In the genomic region with DNA sequence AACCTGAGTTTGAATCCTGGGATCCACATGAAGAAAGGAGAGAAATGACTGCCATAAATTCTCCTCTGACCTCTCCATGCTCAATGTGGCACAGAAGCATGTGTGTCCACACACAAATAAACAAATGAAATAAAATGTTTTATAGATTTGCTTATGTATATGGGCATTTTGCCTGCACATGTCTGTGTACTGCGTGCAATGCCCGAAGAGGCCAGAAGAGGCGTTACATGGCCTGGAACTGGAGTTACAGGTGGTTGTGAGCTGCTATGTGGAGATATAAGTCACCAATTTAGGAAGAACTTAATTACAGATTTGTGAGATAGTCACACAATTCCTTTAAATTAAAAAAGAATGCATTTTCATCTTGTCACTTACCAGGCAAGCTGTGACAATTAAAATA, we compare ENCODE assay signal across 32 mouse cellular contexts. TPM values are rescaled to one million over a fixed set of nuclear protein-coding genes. Genes with fewer than 3 reads are reported as not detected.
DNase-seq lines count a peak whose midpoint lies in the region; ATAC-seq and TF ChIP-seq lines count a peak whose summit lies in the region.
"Had no signal": no experiment of that assay in that cellular context is flagged by ENCODE, and none has a peak within 500 bp of the region (broad histone marks: within the 10 kb centered on the region; RNA-seq: fewer than 3 reads in every experiment).

No protein-coding gene starts in this region.

- WGBS in midbrain, postnatal 0 days = 95% methylated on average over 3 of the region's 3 CpGs
- WGBS in midbrain, embryonic 14.5 days = 92% methylated on average over 3 of the region's 3 CpGs

- H3K9ac ChIP-seq in midbrain, postnatal 0 days (replicated peaks; ENCODE audit: low read length, poor library complexity, severe bottlenecking) = no peak overlapping the region
- H3K9ac ChIP-seq in midbrain, embryonic 14.5 days (replicated peaks; ENCODE audit: low read length) = no peak overlapping the region
- H3K9ac ChIP-seq: heart, embryonic 12.5 days; hindbrain, embryonic 14.5 days; liver, embryonic 15.5 days; midbrain, embryonic 15.5 days; neural tube, embryonic 12.5 days had no signal

- TF ChIP-seq CTCF in layer of hippocampus, adult 2 months (conservative IDR thresholded peaks at IDR 0.05) = peak; percentile 22; the same call in 1 of the 2 replicates
- TF ChIP-seq CTCF in midbrain, postnatal 0 days (IDR thresholded peaks at IDR 0.05) = 0 out of 2 replicates have a peak, but pooled peaks have one; percentile 18

- no peaks in the 10 kb centered on the region for H3K27me3 ChIP-seq in midbrain, postnatal 0 days (ENCODE audit: insufficient read depth, low read length)
- no peaks in the 10 kb centered on the region for H3K27me3 ChIP-seq in midbrain, embryonic 14.5 days (ENCODE audit: control insufficient read depth, insufficient read depth, low read length)
- H3K27me3 ChIP-seq: liver, embryonic 15.5 days; midbrain, embryonic 15.5 days had no signal

- H3K4me3 ChIP-seq in layer of hippocampus, adult 2 months = no peak overlapping the region
- no peak overlapping the region for H3K4me3 ChIP-seq in midbrain, postnatal 0 days (ENCODE audit: low read depth, low read length)
- H3K4me3 ChIP-seq in midbrain, embryonic 14.5 days (replicated peaks; ENCODE audit: low read depth, low read length) = no peak overlapping the region
- H3K4me3 ChIP-seq: gastrocnemius, adult 2 months; heart, adult 2 months; heart, embryonic 12.5 days; liver, embryonic 15.5 days; megakaryocyte, embryonic 14.5 days; midbrain, embryonic 15.5 days; neural tube, embryonic 12.5 days had no signal

- ATAC-seq in midbrain, postnatal 0 days (ENCODE audit: low FRiP score) = no peak
- no peak for ATAC-seq in midbrain, embryonic 14.5 days (ENCODE audit: low FRiP score, low TSS enrichment)
- ATAC-seq: activated CD4-positive, CD25-positive, alpha-beta regulatory T cell, adult 4 months; CD4-positive, CD25-positive, alpha-beta regulatory T cell, adult 4 months; forebrain, embryonic 14.5 days; midbrain, embryonic 15.5 days had no signal

- no peak for DNase-seq in layer of hippocampus, adult 2 months (ENCODE audit: low spot score in 2 of 2)
- no peak for DNase-seq in layer of hippocampus, postnatal 14 days (ENCODE audit: low spot score in 2 of 2)
- DNase-seq in midbrain, postnatal 0 days (ENCODE audit: low spot score) = no peak
- DNase-seq in midbrain, embryonic 14.5 days = no peak
- DNase-seq in R1 (ENCODE audit: low read depth, low spot score) = peak; percentile 59
- DNase-seq in cerebellum, adult 9-10 months = no peak
- no peak for DNase-seq in cerebellum, adult 9-11 months
- DNase-seq: adrenal gland, adult 2 months; adrenal gland, postnatal 36 days; cerebellum, adult 18-20 months; cerebellum, postnatal 36 days; gastrocnemius, adult 2 months; gastrocnemius, postnatal 36 days; heart, adult 2 months; heart, postnatal 4 days; kidney, adult 2 months; kidney, postnatal 36 days; layer of hippocampus, postnatal 36 days; left cerebral cortex, postnatal 4 days; lung, postnatal 4 days; right cerebral cortex, adult 18-20 months had no signal

- H3K4me2 ChIP-seq in midbrain, postnatal 0 days (ENCODE audit: low read depth, low read length, poor library complexity, severe bottlenecking) = no peak overlapping the region
- H3K4me2 ChIP-seq in midbrain, embryonic 14.5 days (ENCODE audit: low read length) = no peak overlapping the region
- H3K4me2 ChIP-seq: heart, embryonic 12.5 days; hindbrain, embryonic 14.5 days; liver, embryonic 15.5 days; midbrain, embryonic 15.5 days; neural tube, embryonic 12.5 days had no signal

- H3K4me1 ChIP-seq in midbrain, postnatal 0 days (ENCODE audit: insufficient read depth, low read length) = peaks cover 7% of the 10 kb centered on the region
- peaks cover 8% of the 10 kb centered on the region for H3K4me1 ChIP-seq in midbrain, embryonic 14.5 days (ENCODE audit: control insufficient read depth, insufficient read depth, low read length)

- H3K36me3 ChIP-seq in midbrain, postnatal 0 days (ENCODE audit: insufficient read depth, low read length) = no peaks in the 10 kb centered on the region
- H3K36me3 ChIP-seq in midbrain, embryonic 14.5 days (ENCODE audit: control insufficient read depth, insufficient read depth, low read length) = no peaks in the 10 kb centered on the region
- H3K36me3 ChIP-seq: heart, embryonic 12.5 days; midbrain, embryonic 15.5 days had no signal

- no peaks in the 10 kb centered on the region for H3K9me3 ChIP-seq in midbrain, postnatal 0 days (ENCODE audit: low read length)
- H3K9me3 ChIP-seq in midbrain, embryonic 14.5 days (ENCODE audit: control insufficient read depth, low read length) = no peaks in the 10 kb centered on the region
- H3K9me3 ChIP-seq: heart, embryonic 12.5 days; liver, embryonic 15.5 days; midbrain, embryonic 15.5 days; neural tube, embryonic 12.5 days had no signal

- no peak overlapping the region for H3K27ac ChIP-seq in layer of hippocampus, adult 2 months
- H3K27ac ChIP-seq in midbrain, postnatal 0 days (ENCODE audit: low read depth, low read length) = no peak overlapping the region
- no peak overlapping the region for H3K27ac ChIP-seq in midbrain, embryonic 14.5 days (replicated peaks; ENCODE audit: low read depth, low read length)
- H3K27ac ChIP-seq: gastrocnemius, adult 2 months; heart, adult 2 months; hindbrain, embryonic 14.5 days; liver, embryonic 15.5 days; midbrain, embryonic 15.5 days; neural tube, embryonic 12.5 days had no signal

RNA-seq across cellular contexts. Expression of a gene that starts 2.8 kb away (rescaled TPM):
- total RNA-seq in layer of hippocampus, adult 2 months (2021) = 10 to 100 TPM; 49.0 to 50.5 TPM
- 10 to 100 TPM; 49.1 to 51.0 TPM for total RNA-seq in layer of hippocampus, postnatal 14 days (2021)
- total RNA-seq in midbrain, postnatal 0 days (2014; rRNA removed) = 27.0 and 40.8 TPM in 2 replicates
- 120 and 122 TPM in 2 replicates for polyA plus RNA-seq in midbrain, postnatal 0 days (2015; fragmentation: Nextera tagmentation; extraction: Ambion mirVana)
- polyA plus RNA-seq in midbrain, embryonic 14.5 days (2014; fragmentation: Nextera tagmentation; extraction: Ambion mirVana) = 94.1 and 96.4 TPM in 2 replicates

RNA-seq across cellular contexts. Expression of a gene that starts 18.3 kb away (rescaled TPM):
- under 1 TPM; 0.27 to 0.69 TPM for total RNA-seq in layer of hippocampus, adult 2 months (2021)
- total RNA-seq in layer of hippocampus, postnatal 14 days (2021) = under 1 TPM; 0.44 to 0.86 TPM
- total RNA-seq in midbrain, postnatal 0 days (2014; rRNA removed) = 1.0 and 2.9 TPM in 2 replicates
- 0.47 and 0.79 TPM in 2 replicates for polyA plus RNA-seq in midbrain, postnatal 0 days (2015; fragmentation: Nextera tagmentation; extraction: Ambion mirVana)
- 0.79 TPM in 1 of 2 replicates, not detected in the other for polyA plus RNA-seq in midbrain, embryonic 14.5 days (2014; fragmentation: Nextera tagmentation; extraction: Ambion mirVana)

RNA-seq across cellular contexts. Expression of a gene that starts 34.1 kb away (rescaled TPM):
- total RNA-seq in layer of hippocampus, adult 2 months (2021) = under 1 TPM in 1 of 2 experiments, not detected in 1; 0.42 TPM
- under 1 TPM; 0.12 TPM for total RNA-seq in layer of hippocampus, postnatal 14 days (2021)
- 0.22 and 2.0 TPM in 2 replicates for total RNA-seq in midbrain, postnatal 0 days (2014; rRNA removed)
- 0.29 and 0.31 TPM in 2 replicates for polyA plus RNA-seq in midbrain, postnatal 0 days (2015; fragmentation: Nextera tagmentation; extraction: Ambion mirVana)
- polyA plus RNA-seq in midbrain, embryonic 14.5 days (2014; fragmentation: Nextera tagmentation; extraction: Ambion mirVana) = 0.07 and 0.55 TPM in 2 replicates
- total RNA-seq: gastrocnemius, adult 2 months; gastrocnemius, postnatal 36 days had no signal
- polyA plus RNA-seq: CD4-positive, CD25-positive, alpha-beta regulatory T cell, adult 4 months; frontal cortex, adult 2 months; heart, adult 2 months; heart, postnatal 0 days; kidney, adult 2 months had no signal

RNA-seq across cellular contexts. Expression of a gene that starts 36.8 kb away (rescaled TPM):
- 10 to 100 TPM; 54.6 to 54.8 TPM for total RNA-seq in layer of hippocampus, adult 2 months (2021)
- 10 to 100 TPM; 57.0 to 58.0 TPM for total RNA-seq in layer of hippocampus, postnatal 14 days (2021)
- 129 and 132 TPM in 2 replicates for total RNA-seq in midbrain, postnatal 0 days (2014; rRNA removed)
- polyA plus RNA-seq in midbrain, postnatal 0 days (2015; fragmentation: Nextera tagmentation; extraction: Ambion mirVana) = 161 and 178 TPM in 2 replicates
- polyA plus RNA-seq in midbrain, embryonic 14.5 days (2014; fragmentation: Nextera tagmentation; extraction: Ambion mirVana) = 182 and 196 TPM in 2 replicates

RNA-seq across cellular contexts. Expression of a gene that starts 54.8 kb away (rescaled TPM):
- 1 to 10 TPM in 1 of 2 experiments, under 1 TPM in 1; 0.44 to 1.4 TPM for total RNA-seq in layer of hippocampus, adult 2 months (2021)
- total RNA-seq in layer of hippocampus, postnatal 14 days (2021) = 1 to 10 TPM in 1 of 2 experiments, under 1 TPM in 1; 0.45 to 1.4 TPM
- 1.2 and 1.3 TPM in 2 replicates for total RNA-seq in midbrain, postnatal 0 days (2014; rRNA removed)
- 0.77 and 0.92 TPM in 2 replicates for polyA plus RNA-seq in midbrain, postnatal 0 days (2015; fragmentation: Nextera tagmentation; extraction: Ambion mirVana)
- 0.58 and 0.61 TPM in 2 replicates for polyA plus RNA-seq in midbrain, embryonic 14.5 days (2014; fragmentation: Nextera tagmentation; extraction: Ambion mirVana)
- polyA plus RNA-seq: activated CD4-positive, CD25-positive, alpha-beta regulatory T cell, adult 4 months had no signal
